Mouse (Mus musculus): Measurements from ENCODE around the gene Slc17a8. TPM values are rescaled to one million over a fixed set of nuclear protein-coding genes. Genes with fewer than 3 reads are reported as not detected.

Gene Slc17a8
- polyA plus RNA-seq, 1 experiment = not detected

DNA sequence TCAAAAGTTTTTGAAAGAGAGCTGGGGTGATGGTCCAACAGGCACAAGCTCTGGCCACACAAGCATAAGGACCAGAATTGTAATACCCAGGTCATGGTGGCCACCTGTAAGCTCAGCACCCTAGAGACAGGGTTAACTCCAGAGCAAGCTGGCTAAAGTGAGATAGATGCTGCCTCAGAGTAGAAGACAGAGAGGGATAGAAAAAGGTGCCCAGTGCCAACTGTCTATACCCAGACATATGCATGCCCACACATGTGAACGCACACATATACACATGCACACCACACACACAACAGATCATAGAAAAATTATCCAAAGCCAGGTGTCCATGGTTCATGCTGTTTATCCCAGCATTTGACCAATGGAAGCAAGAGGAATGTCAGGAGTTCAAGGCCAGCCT is 9.5 kb upstream of the Slc17a8 start:
- Histone ChIP-seq H3K4me1 (ENCODE audit: control insufficient read depth, insufficient read depth, insufficient read length) (no peaks in the 10 kb centered on the region), H3K4me3 (ENCODE audit: extremely low read depth, insufficient read depth, insufficient read length) (no peak overlapping the region), H3K27ac (ENCODE audit: insufficient read depth, low read length) (no peak overlapping the region), H3K36me3 (ENCODE audit: control insufficient read depth, insufficient read depth, low read length) (no peaks in the 10 kb centered on the region), H3K27me3 (ENCODE audit: control insufficient read depth, insufficient read depth, low read length) (no peaks in the 10 kb centered on the region)
- TF ChIP-seq POLR2A (IDR thresholded peaks at IDR 0.05; ENCODE audit: low read depth, low read length) = no peak
- no peak for TF ChIP-seq CTCF (IDR thresholded peaks at IDR 0.05; ENCODE audit: extremely low read depth, insufficient read depth, insufficient read length, insufficient replicate concordance)
- DNase-seq (ENCODE audit: low read depth in 1 of 2, low spot score in 2 of 2) = no peak
- WGBS = 95% methylated on average over 1 of the region's 1 CpGs

DNA sequence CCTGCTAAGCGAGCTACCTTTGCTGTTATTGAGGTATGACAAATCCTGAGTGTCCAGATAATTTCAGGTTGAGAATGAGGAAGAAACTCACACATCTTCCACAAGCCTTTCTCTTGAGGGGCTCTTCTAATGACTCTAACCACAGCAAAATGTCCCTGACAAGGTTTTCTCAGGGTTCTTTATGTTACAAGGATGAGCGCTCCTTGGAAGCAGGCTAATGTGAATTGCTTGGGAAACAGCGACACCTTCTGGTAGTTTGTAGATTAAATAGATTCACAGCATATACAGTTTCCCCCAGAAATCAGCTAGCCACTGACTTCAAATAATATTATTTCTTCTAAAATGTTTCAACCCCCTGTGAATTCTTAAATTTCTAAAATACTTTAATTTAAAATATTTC is 9.0 kb upstream of the Slc17a8 start:
- peak in 1 of 2 experiments; percentile 14 for DNase-seq (ENCODE audit: low read depth in 1 of 2, low spot score in 2 of 2)
- 34% methylated on average over 3 of the region's 3 CpGs for WGBS
- no peaks in the 10 kb centered on the region for H3K4me1 ChIP-seq (ENCODE audit: control insufficient read depth, insufficient read depth, insufficient read length)

DNA sequence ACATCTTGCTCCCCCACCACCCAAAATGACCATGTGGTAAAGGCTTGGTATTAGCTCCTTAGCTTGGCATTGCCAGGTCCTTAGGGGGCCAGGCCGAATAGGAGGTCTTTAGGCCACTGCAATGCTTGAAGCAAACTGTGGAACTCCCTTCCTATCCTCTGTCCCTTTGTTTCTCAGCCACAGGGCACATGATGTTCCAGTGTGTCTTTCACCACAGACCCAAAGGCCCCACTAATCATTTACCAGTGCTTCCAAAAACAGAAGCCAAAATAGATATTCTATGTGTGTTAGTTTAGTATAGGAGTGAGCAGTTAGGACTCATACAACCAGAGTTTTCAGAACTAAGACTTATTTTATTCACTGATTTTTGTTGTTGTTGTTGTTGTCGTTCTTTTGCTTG is 5.7 kb upstream of the Slc17a8 start:
- Histone ChIP-seq H3K4me1 (ENCODE audit: control insufficient read depth, insufficient read depth, insufficient read length) (no peaks in the 10 kb centered on the region), H3K27me3 (ENCODE audit: control insufficient read depth, insufficient read depth, low read length) (no peaks in the 10 kb centered on the region), H3K4me3 (ENCODE audit: extremely low read depth, insufficient read depth, insufficient read length) (no peak overlapping the region), H3K36me3 (ENCODE audit: control insufficient read depth, insufficient read depth, low read length) (no peaks in the 10 kb centered on the region), H3K27ac (ENCODE audit: insufficient read depth, low read length) (no peak overlapping the region)
- 87% methylated on average over 2 of the region's 2 CpGs for WGBS
- no peak for DNase-seq (ENCODE audit: low read depth in 1 of 2, low spot score in 2 of 2)
- TF ChIP-seq POLR2A (IDR thresholded peaks at IDR 0.05; ENCODE audit: low read depth, low read length) = no peak
- TF ChIP-seq CTCF (IDR thresholded peaks at IDR 0.05; ENCODE audit: extremely low read depth, insufficient read depth, insufficient read length, insufficient replicate concordance) = no peak

More for the DNA sequence above, 9.0 kb upstream of the Slc17a8 start:
- no peaks in the 10 kb centered on the region for H3K36me3 ChIP-seq (ENCODE audit: control insufficient read depth, insufficient read depth, low read length)
- H3K27ac ChIP-seq (ENCODE audit: insufficient read depth, low read length) = no peak overlapping the region
- no peaks in the 10 kb centered on the region for H3K27me3 ChIP-seq (ENCODE audit: control insufficient read depth, insufficient read depth, low read length)
- TF ChIP-seq CTCF (IDR thresholded peaks at IDR 0.05; ENCODE audit: extremely low read depth, insufficient read depth, insufficient read length, insufficient replicate concordance) = peak; percentile 33; the same call in 1 of the 2 replicates
- TF ChIP-seq POLR2A (IDR thresholded peaks at IDR 0.05; ENCODE audit: low read depth, low read length) = no peak
- no peak overlapping the region for H3K4me3 ChIP-seq (ENCODE audit: extremely low read depth, insufficient read depth, insufficient read length)

DNA sequence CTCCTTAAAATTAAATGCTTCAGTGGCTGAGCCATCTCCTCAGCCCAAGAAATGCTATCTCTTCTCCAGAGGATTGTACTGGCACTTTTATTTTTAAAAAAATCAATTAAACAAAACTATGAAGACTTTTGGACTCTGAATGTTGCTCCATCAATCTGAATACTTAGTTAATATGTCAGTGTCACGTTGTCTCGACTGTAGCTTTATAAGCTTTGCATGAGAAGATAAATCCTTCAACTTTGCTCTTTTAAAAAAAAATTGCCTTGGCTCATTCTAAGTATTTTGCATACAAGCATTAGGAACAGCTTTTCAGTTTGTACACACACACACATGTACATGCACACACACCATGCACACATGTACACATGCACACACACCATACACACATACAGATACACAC is 3.1 kb upstream of the Slc17a8 start:
- DNase-seq (ENCODE audit: low read depth in 1 of 2, low spot score in 2 of 2) = no peak
- 89% methylated on average over 2 of the region's 2 CpGs for WGBS
- H3K27me3 ChIP-seq (ENCODE audit: control insufficient read depth, insufficient read depth, low read length) = no peaks in the 10 kb centered on the region
- H3K4me3 ChIP-seq (ENCODE audit: extremely low read depth, insufficient read depth, insufficient read length) = no peak overlapping the region
- no peaks in the 10 kb centered on the region for H3K36me3 ChIP-seq (ENCODE audit: control insufficient read depth, insufficient read depth, low read length)
- H3K27ac ChIP-seq (ENCODE audit: insufficient read depth, low read length) = no peak overlapping the region
- no peaks in the 10 kb centered on the region for H3K4me1 ChIP-seq (ENCODE audit: control insufficient read depth, insufficient read depth, insufficient read length)
- TF ChIP-seq POLR2A (IDR thresholded peaks at IDR 0.05; ENCODE audit: low read depth, low read length) (no peak), CTCF (IDR thresholded peaks at IDR 0.05; ENCODE audit: extremely low read depth, insufficient read depth, insufficient read length, insufficient replicate concordance) (no peak)

DNA sequence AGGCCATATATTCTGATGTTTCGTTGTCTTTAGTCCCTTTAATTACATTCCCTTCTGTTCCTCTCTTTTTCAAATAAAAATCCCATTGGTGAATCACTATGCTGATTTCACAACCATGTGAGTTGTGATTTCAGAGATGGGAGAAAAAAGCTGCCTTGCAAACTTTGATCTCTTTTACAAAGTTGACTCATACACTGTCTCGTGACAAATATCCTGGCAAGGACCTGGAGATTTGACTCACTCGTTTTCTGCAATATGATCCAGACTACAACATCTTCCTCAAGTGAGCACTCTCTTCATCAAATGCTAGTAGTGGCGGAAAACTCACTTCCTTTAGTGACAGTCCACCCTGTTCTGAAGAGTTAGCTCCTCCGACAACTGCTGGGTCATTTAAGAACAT is 21.7 kb downstream of the Slc17a8 start:
- Histone ChIP-seq H3K4me3 (ENCODE audit: extremely low read depth, insufficient read depth, insufficient read length) (no peak overlapping the region), H3K36me3 (ENCODE audit: control insufficient read depth, insufficient read depth, low read length) (no peaks in the 10 kb centered on the region), H3K27ac (ENCODE audit: insufficient read depth, low read length) (no peak overlapping the region), H3K4me1 (ENCODE audit: control insufficient read depth, insufficient read depth, insufficient read length) (no peaks in the 10 kb centered on the region), H3K27me3 (ENCODE audit: control insufficient read depth, insufficient read depth, low read length) (no peaks in the 10 kb centered on the region)
- WGBS = 72% methylated on average over 5 of the region's 5 CpGs
- no peak for DNase-seq (ENCODE audit: low read depth in 1 of 2, low spot score in 2 of 2)
- TF ChIP-seq CTCF (IDR thresholded peaks at IDR 0.05; ENCODE audit: extremely low read depth, insufficient read depth, insufficient read length, insufficient replicate concordance) = no peak
- no peak for TF ChIP-seq POLR2A (IDR thresholded peaks at IDR 0.05; ENCODE audit: low read depth, low read length)

DNA sequence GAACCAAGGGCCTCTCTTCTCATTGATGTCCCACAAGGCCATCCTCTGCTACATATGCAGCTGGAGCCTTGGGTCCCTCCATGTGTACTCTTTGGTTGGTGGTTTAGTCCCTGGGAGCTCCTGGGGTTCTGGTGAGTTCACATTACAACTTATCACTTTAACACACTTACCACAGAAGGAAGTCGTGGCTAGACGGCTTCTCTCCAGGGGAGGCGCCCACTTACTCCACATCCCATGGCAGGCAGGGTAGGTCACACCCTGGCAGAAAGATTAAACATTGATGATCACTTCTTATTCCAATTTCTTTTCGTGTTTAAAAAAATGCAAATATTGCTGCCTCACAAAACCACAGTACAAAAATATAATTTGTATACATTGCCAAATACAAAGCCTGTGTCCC is 23.8 kb downstream of the Slc17a8 start:
- Histone ChIP-seq H3K36me3 (ENCODE audit: control insufficient read depth, insufficient read depth, low read length) (no peaks in the 10 kb centered on the region), H3K27me3 (ENCODE audit: control insufficient read depth, insufficient read depth, low read length) (no peaks in the 10 kb centered on the region), H3K4me3 (ENCODE audit: extremely low read depth, insufficient read depth, insufficient read length) (no peak overlapping the region), H3K4me1 (ENCODE audit: control insufficient read depth, insufficient read depth, insufficient read length) (no peaks in the 10 kb centered on the region), H3K27ac (ENCODE audit: insufficient read depth, low read length) (no peak overlapping the region)
- TF ChIP-seq CTCF (IDR thresholded peaks at IDR 0.05; ENCODE audit: extremely low read depth, insufficient read depth, insufficient read length, insufficient replicate concordance) = no peak
- TF ChIP-seq POLR2A (IDR thresholded peaks at IDR 0.05; ENCODE audit: low read depth, low read length) = no peak
- WGBS = 23% methylated on average over 4 of the region's 4 CpGs
- no peak for DNase-seq (ENCODE audit: low read depth in 1 of 2, low spot score in 2 of 2)

DNA sequence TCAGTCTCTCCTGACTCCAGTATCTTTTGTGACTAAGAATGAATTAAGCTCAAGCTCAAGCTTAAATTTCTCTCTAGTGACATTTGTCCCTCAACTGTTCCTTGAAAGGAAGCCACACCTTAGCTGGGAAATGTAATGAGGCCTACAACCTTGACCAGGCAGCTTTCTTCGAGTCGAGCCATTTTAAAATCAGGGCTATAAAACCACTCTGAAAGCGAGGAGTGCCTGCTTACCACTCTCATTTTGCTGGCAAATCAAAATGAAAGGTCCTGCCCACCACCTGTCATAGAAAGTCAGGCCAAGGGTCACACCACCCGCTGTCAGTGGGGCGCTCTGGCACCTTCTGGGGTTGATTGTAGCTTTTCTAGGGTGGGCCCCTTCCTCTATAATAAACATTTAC is 25.1 kb downstream of the Slc17a8 start:
- Histone ChIP-seq H3K36me3 (ENCODE audit: control insufficient read depth, insufficient read depth, low read length) (no peaks in the 10 kb centered on the region), H3K4me3 (ENCODE audit: extremely low read depth, insufficient read depth, insufficient read length) (no peak overlapping the region), H3K27me3 (ENCODE audit: control insufficient read depth, insufficient read depth, low read length) (no peaks in the 10 kb centered on the region), H3K27ac (ENCODE audit: insufficient read depth, low read length) (no peak overlapping the region), H3K4me1 (ENCODE audit: control insufficient read depth, insufficient read depth, insufficient read length) (no peaks in the 10 kb centered on the region)
- WGBS = 91% methylated on average over 5 of the region's 5 CpGs
- no peak for TF ChIP-seq CTCF (IDR thresholded peaks at IDR 0.05; ENCODE audit: extremely low read depth, insufficient read depth, insufficient read length, insufficient replicate concordance)
- TF ChIP-seq POLR2A (IDR thresholded peaks at IDR 0.05; ENCODE audit: low read depth, low read length) = no peak
- DNase-seq (ENCODE audit: low read depth in 1 of 2, low spot score in 2 of 2) = no peak

Measured in spleen, adult 2 months (tissue).